Mouse (Mus musculus) v-Abl transformed pro-B cells (cell line): Measurements from ENCODE around the gene Olfr954.

Source experiments
- in situ Hi-C, 2 experiments: fragments of 400-800 bp; cut with MboI; formaldehyde crosslinking; loops; one replicate each; pipeline ENCODE4 v1.15.1; 2025; ENCODE audit not compliant: unreplicated experiment in 2 of 2

Gene Olfr954

GRCm38 (mm10) chr9:39456401-39456800 is at the start of gene Olfr954:
Gene Olfr954, plus strand, starts transcription at chr9:39456701.
- in situ Hi-C loops, result no loop called here

GRCm38 (mm10) chr9:39427048-39427447 is 29.5 kb upstream of the Olfr954 start, which contains the start of gene Olfr952:
Gene Olfr952, minus strand, starts transcription at chr9:39427148.
- in situ Hi-C loops, result no loop called here

- in situ Hi-C loops, result no loop called here
Observed at GRCm38 (mm10) chr9:39471844-39472243, 15.3 kb downstream of the Olfr954 start, which contains the start of gene Olfr955. Gene Olfr955, minus strand, starts transcription at chr9:39471944.

- in situ Hi-C loops, result no loop called here
Observed at GRCm38 (mm10) chr9:39493895-39494294, 37.4 kb downstream of the Olfr954 start, which contains the start of gene Olfr44. Gene Olfr44, minus strand, starts transcription at chr9:39493995.

GRCm38 (mm10) chr9:39508998-39509397 is 52.5 kb downstream of the Olfr954 start:
- in situ Hi-C loops, result loop anchor here in 1 of 2 experiments (25.0 kb wide), 2 partner anchors 978 to 1103 kb away; no protein-coding TSS in a partner anchor

GRCm38 (mm10) chr9:39509412-39509811 is 52.9 kb downstream of the Olfr954 start:
- in situ Hi-C loops, result loop anchor here in 1 of 2 experiments (25.0 kb wide), 2 partner anchors 978 to 1103 kb away; no protein-coding TSS in a partner anchor
